Mouse (Mus musculus): ENCODE data around the gene Rnasel. TPM values are rescaled to one million over a fixed set of nuclear protein-coding genes. Genes with fewer than 3 reads are reported as not detected.

The Rnasel gene
- polyA plus RNA-seq, 1 experiment from 2014 or later: 49.9 TPM

GRCm38 (mm10) chr1:153785608-153786007, 36.4 kb downstream of the Rnasel start:
- H3K4me1 ChIP-seq (replicated peaks; ENCODE audit: control insufficient read depth, insufficient read depth, low read length): no peaks in the 10 kb centered on the region
- H3K4me2 ChIP-seq (replicated peaks; ENCODE audit: low read depth): no peak overlapping the region
- 57% methylated on average over 4 of the region's 4 CpGs for WGBS

GRCm38 (mm10) chr1:153790708-153791107, 41.5 kb downstream of the Rnasel start:
- 76% methylated on average over 2 of the region's 2 CpGs for WGBS
- Histone ChIP-seq H3K27ac (ENCODE audit: low read depth, low read length) (no peak overlapping the region), H3K36me3 (ENCODE audit: control insufficient read depth, insufficient read depth) (no peaks in the 10 kb centered on the region), H3K4me1 (replicated peaks; ENCODE audit: control insufficient read depth, insufficient read depth, low read length) (no peaks in the 10 kb centered on the region), H3K27me3 (replicated peaks; ENCODE audit: control insufficient read depth, insufficient read depth, low read length) (no peaks in the 10 kb centered on the region), H3K4me2 (replicated peaks; ENCODE audit: low read depth) (no peak overlapping the region), H3K9me3 (ENCODE audit: control insufficient read depth) (no peaks in the 10 kb centered on the region), H3K4me3 (ENCODE audit: low read depth, low read length) (no peak overlapping the region), H3K9ac (ENCODE audit: low read depth, low read length) (no peak overlapping the region)
- ATAC-seq: no peak
- no peak for TF ChIP-seq CTCF (IDR thresholded peaks at IDR 0.05; ENCODE audit: low read depth)

More at GRCm38 (mm10) chr1:153785608-153786007, 36.4 kb downstream of the Rnasel start:
- TF ChIP-seq CTCF (IDR thresholded peaks at IDR 0.05; ENCODE audit: low read depth): no peak
- no peaks in the 10 kb centered on the region for H3K27me3 ChIP-seq (replicated peaks; ENCODE audit: control insufficient read depth, insufficient read depth, low read length)
- H3K27ac ChIP-seq (ENCODE audit: low read depth, low read length): no peak overlapping the region
- no peak overlapping the region for H3K9ac ChIP-seq (ENCODE audit: low read depth, low read length)
- no peaks in the 10 kb centered on the region for H3K36me3 ChIP-seq (ENCODE audit: control insufficient read depth, insufficient read depth)
- no peak overlapping the region for H3K4me3 ChIP-seq (ENCODE audit: low read depth, low read length)
- no peak for ATAC-seq
- no peaks in the 10 kb centered on the region for H3K9me3 ChIP-seq (ENCODE audit: control insufficient read depth)

DNA sequence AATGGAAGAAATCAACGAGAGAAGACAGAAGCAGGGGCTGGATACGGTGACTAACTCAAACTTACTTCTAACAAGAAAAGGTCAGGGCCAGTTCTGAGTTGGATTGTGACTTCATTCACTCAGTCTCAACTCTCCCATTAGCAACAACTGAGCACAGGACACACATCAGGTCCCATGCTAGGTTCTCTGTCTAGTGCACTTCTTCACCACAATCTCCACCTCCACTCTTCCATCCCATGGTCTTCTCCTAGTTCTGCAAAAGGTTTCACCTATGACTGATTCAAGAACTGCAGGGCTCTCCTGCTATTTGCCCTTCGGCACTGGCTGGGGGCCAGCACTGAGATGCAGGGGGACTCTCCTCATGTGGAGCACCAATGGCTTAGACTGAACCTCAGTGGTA, 45.0 kb downstream of the Rnasel start:
- H3K27me3 ChIP-seq (replicated peaks; ENCODE audit: control insufficient read depth, insufficient read depth, low read length): no peaks in the 10 kb centered on the region
- no peak overlapping the region for H3K9ac ChIP-seq (ENCODE audit: low read depth, low read length)
- no peak for TF ChIP-seq CTCF (IDR thresholded peaks at IDR 0.05; ENCODE audit: low read depth)
- no peak overlapping the region for H3K27ac ChIP-seq (ENCODE audit: low read depth, low read length)
- no peaks in the 10 kb centered on the region for H3K4me1 ChIP-seq (replicated peaks; ENCODE audit: control insufficient read depth, insufficient read depth, low read length)
- no peak overlapping the region for H3K4me2 ChIP-seq (replicated peaks; ENCODE audit: low read depth)
- no peak overlapping the region for H3K4me3 ChIP-seq (ENCODE audit: low read depth, low read length)
- ATAC-seq: no peak; the same call in 1 of the 2 replicates
- H3K36me3 ChIP-seq (ENCODE audit: control insufficient read depth, insufficient read depth): no peaks in the 10 kb centered on the region
- no peaks in the 10 kb centered on the region for H3K9me3 ChIP-seq (ENCODE audit: control insufficient read depth)
- WGBS: 84% methylated on average over 3 of the region's 3 CpGs

- Histone ChIP-seq H3K27ac (ENCODE audit: low read depth, low read length) (no peak overlapping the region), H3K4me1 (replicated peaks; ENCODE audit: control insufficient read depth, insufficient read depth, low read length) (no peaks in the 10 kb centered on the region), H3K9ac (ENCODE audit: low read depth, low read length) (no peak overlapping the region), H3K27me3 (replicated peaks; ENCODE audit: control insufficient read depth, insufficient read depth, low read length) (no peaks in the 10 kb centered on the region), H3K9me3 (ENCODE audit: control insufficient read depth) (no peaks in the 10 kb centered on the region), H3K4me2 (replicated peaks; ENCODE audit: low read depth) (no peak overlapping the region), H3K36me3 (ENCODE audit: control insufficient read depth, insufficient read depth) (no peaks in the 10 kb centered on the region), H3K4me3 (ENCODE audit: low read depth, low read length) (no peak overlapping the region)
- ATAC-seq: no peak
- 75% methylated on average over 7 of the region's 7 CpGs for WGBS
- no peak for TF ChIP-seq CTCF (IDR thresholded peaks at IDR 0.05; ENCODE audit: low read depth)
These were observed 53.5 kb downstream of the Rnasel start for GRCm38 (mm10) chr1:153802691-153803090.

- no peak overlapping the region for H3K4me3 ChIP-seq (ENCODE audit: low read depth, low read length)
- TF ChIP-seq CTCF (IDR thresholded peaks at IDR 0.05; ENCODE audit: low read depth): no peak
- no peaks in the 10 kb centered on the region for H3K4me1 ChIP-seq (replicated peaks; ENCODE audit: control insufficient read depth, insufficient read depth, low read length)
- H3K27ac ChIP-seq (ENCODE audit: low read depth, low read length): no peak overlapping the region
- no peaks in the 10 kb centered on the region for H3K9me3 ChIP-seq (ENCODE audit: control insufficient read depth)
- no peaks in the 10 kb centered on the region for H3K36me3 ChIP-seq (ENCODE audit: control insufficient read depth, insufficient read depth)
- H3K9ac ChIP-seq (ENCODE audit: low read depth, low read length): no peak overlapping the region
- H3K27me3 ChIP-seq (replicated peaks; ENCODE audit: control insufficient read depth, insufficient read depth, low read length): no peaks in the 10 kb centered on the region
- ATAC-seq: no peak
- WGBS: 81% methylated on average over 8 of the region's 8 CpGs
- no peak overlapping the region for H3K4me2 ChIP-seq (replicated peaks; ENCODE audit: low read depth)
These were observed 54.3 kb downstream of the Rnasel start for GRCm38 (mm10) chr1:153803530-153803929.

DNA sequence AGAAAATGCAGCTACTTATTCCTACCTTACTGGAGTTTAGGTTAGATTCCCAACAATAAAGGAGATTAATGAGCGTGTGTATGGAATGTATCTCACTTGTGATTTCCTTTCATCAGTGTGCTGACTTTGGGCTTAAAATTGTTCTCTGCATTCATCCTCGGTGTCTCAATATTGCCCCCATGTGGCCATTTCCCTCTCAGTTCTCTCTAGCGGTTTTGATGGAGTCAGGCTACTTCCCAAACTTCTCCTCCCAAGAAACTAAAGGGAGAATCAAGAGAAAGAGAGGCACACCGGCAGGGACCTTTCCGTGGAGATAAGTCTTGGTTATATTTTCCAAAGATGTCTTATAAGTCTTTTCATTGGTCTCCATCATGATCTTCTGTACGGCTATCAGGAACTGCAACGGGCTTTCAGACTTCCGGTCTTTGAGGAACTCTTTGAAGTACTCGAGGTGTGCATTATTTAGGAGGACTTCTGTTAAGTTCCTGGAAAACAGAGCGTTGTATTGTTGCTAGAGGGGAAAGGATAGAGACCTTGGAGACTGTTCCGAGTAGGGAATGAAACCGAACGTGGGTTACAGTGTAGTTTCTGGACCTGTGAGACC, 58.3 kb downstream of the Rnasel start:
- WGBS: 49% methylated on average over 13 of the region's 13 CpGs
- TF ChIP-seq CTCF (IDR thresholded peaks at IDR 0.05; ENCODE audit: low read depth): peak; percentile 93
- Histone ChIP-seq H3K4me1 (replicated peaks; ENCODE audit: control insufficient read depth, insufficient read depth, low read length) (no peaks in the 10 kb centered on the region), H3K27me3 (replicated peaks; ENCODE audit: control insufficient read depth, insufficient read depth, low read length) (no peaks in the 10 kb centered on the region), H3K9ac (ENCODE audit: low read depth, low read length) (no peak overlapping the region), H3K9me3 (ENCODE audit: control insufficient read depth) (no peaks in the 10 kb centered on the region), H3K36me3 (ENCODE audit: control insufficient read depth, insufficient read depth) (no peaks in the 10 kb centered on the region), H3K27ac (ENCODE audit: low read depth, low read length) (no peak overlapping the region), H3K4me2 (replicated peaks; ENCODE audit: low read depth) (no peak overlapping the region), H3K4me3 (ENCODE audit: low read depth, low read length) (no peak overlapping the region)
- 0 out of 2 replicates have a peak, but pooled peaks have one; percentile 33 for ATAC-seq

Other genes with a start within 250 kb of the Rnasel start
- gene Npl, start 199.4 kb upstream of the Rnasel start, polyA plus RNA-seq (2015; fragmentation: Nextera tagmentation; extraction: Ambion mirVana): 967 and 1,051 TPM in 2 replicates
- gene Rgs8, start 96.4 kb upstream of the Rnasel start, polyA plus RNA-seq (2015; fragmentation: Nextera tagmentation; extraction: Ambion mirVana): 0.07 and 0.17 TPM in 2 replicates
- gene Rgs16, start 9.1 kb upstream of the Rnasel start, polyA plus RNA-seq (2015; fragmentation: Nextera tagmentation; extraction: Ambion mirVana): 2.1 and 2.4 TPM in 2 replicates
- 0.04 TPM in 1 of 2 replicates, not detected in the other for gene Rgsl1, start 94.7 kb downstream of the Rnasel start, polyA plus RNA-seq (2015; fragmentation: Nextera tagmentation; extraction: Ambion mirVana)
- not detected in 2 replicates for gene Teddm1b, start 124.9 kb downstream of the Rnasel start, polyA plus RNA-seq (2015; fragmentation: Nextera tagmentation; extraction: Ambion mirVana)
- gene Teddm1a, start 142.3 kb downstream of the Rnasel start, polyA plus RNA-seq (2015; fragmentation: Nextera tagmentation; extraction: Ambion mirVana): not detected in 2 replicates
- gene Glul, start 150.5 kb downstream of the Rnasel start, polyA plus RNA-seq (2015; fragmentation: Nextera tagmentation; extraction: Ambion mirVana): 80.8 and 92.9 TPM in 2 replicates
- 0.18 and 0.27 TPM in 2 replicates for gene Teddm2, start 150.8 kb downstream of the Rnasel start, polyA plus RNA-seq (2015; fragmentation: Nextera tagmentation; extraction: Ambion mirVana)

Data from intestine, postnatal 0 days (tissue).